33 mouse cellular contexts compared by ENCODE assay signal in the genomic region with DNA sequence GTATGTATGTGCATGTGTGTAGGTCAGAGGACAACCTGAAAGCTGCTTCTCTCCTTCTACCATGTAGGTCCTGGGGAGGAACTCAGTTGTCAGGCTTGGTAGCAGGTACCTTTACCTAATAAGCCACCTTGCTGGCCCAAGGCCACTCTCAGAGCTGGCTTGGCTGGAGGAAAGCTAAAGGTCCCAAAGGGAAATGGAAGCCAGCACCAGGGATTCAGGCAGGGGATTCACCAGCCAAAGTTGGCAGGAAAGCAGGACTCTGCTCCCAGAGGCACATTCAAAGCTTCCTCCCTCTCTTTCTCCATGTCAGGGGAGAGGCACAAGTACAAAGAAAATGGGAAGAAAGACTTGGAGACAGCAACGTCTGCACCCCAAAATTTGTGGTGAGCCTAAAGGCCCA. TPM values are rescaled to one million over a fixed set of nuclear protein-coding genes. Genes with fewer than 3 reads are reported as not detected.
DNase-seq lines count a peak whose midpoint lies in the region; ATAC-seq and TF ChIP-seq lines count a peak whose summit lies in the region.
"Had no signal": no experiment of that assay in that cellular context is flagged by ENCODE, and none has a peak within 500 bp of the region (broad histone marks: within the 10 kb centered on the region; RNA-seq: fewer than 3 reads in every experiment).

No protein-coding gene starts in this region.

- no peak overlapping the region for H3K9ac ChIP-seq in liver, embryonic 15.5 days
- H3K9ac ChIP-seq: heart, embryonic 15.5 days; hindbrain, embryonic 12.5 days; intestine, embryonic 15.5 days; limb, embryonic 12.5 days; midbrain, embryonic 12.5 days had no signal

- no peak for TF ChIP-seq CTCF in bone marrow macrophage, adult 2 months (IDR thresholded peaks at IDR 0.05; ENCODE audit: low read depth, low read length)

- H3K9me3 ChIP-seq in liver, embryonic 15.5 days (replicated peaks): no peaks in the 10 kb centered on the region
- H3K9me3 ChIP-seq: G1E; heart, embryonic 10.5 days; heart, embryonic 15.5 days; hindbrain, embryonic 12.5 days; intestine, embryonic 15.5 days; limb, embryonic 12.5 days; midbrain, embryonic 12.5 days had no signal

- H3K4me1 ChIP-seq in liver, embryonic 15.5 days (replicated peaks): peaks cover 37% of the 10 kb centered on the region
- peaks cover 66% of the 10 kb centered on the region for H3K4me1 ChIP-seq in bone marrow macrophage, adult 2 months (ENCODE audit: control insufficient read depth, insufficient read depth, low read length)

- H3K36me3 ChIP-seq in liver, embryonic 15.5 days (replicated peaks): no peaks in the 10 kb centered on the region
- peaks cover 3% of the 10 kb centered on the region for H3K36me3 ChIP-seq in myocyte (ENCODE audit: control insufficient read depth, insufficient read depth)
- H3K36me3 ChIP-seq: heart, embryonic 15.5 days had no signal

- intact Hi-C loops in heart, postnatal 36 days (cut with DNase I): no loop called here

- 0 out of 2 replicates have a peak overlapping the region, but pooled peaks have one; percentile 29 for H3K27ac ChIP-seq in liver, embryonic 15.5 days (replicated peaks)
- peak overlapping the region; percentile 51 for H3K27ac ChIP-seq in bone marrow macrophage, adult 2 months (ENCODE audit: insufficient read depth, low read depth, low read length)
- H3K27ac ChIP-seq: heart, embryonic 10.5 days; heart, embryonic 15.5 days; hindbrain, postnatal 0 days; limb, embryonic 12.5 days; midbrain, embryonic 12.5 days had no signal

- no peak overlapping the region for H3K4me3 ChIP-seq in liver, embryonic 15.5 days (replicated peaks)
- H3K4me3 ChIP-seq in bone marrow macrophage, adult 2 months (ENCODE audit: insufficient read depth, low read length): no peak overlapping the region
- no peak overlapping the region for H3K4me3 ChIP-seq in myocyte
- H3K4me3 ChIP-seq: erythroblast, embryonic 14.5 days; heart, embryonic 10.5 days; heart, embryonic 15.5 days; hindbrain, embryonic 12.5 days; intestine, embryonic 15.5 days; limb, embryonic 12.5 days; midbrain, embryonic 12.5 days had no signal

- H3ac ChIP-seq in myocyte (ENCODE audit: control insufficient read depth, insufficient read length): no peak overlapping the region

- no peaks in the 10 kb centered on the region for H3K27me3 ChIP-seq in liver, embryonic 15.5 days
- H3K27me3 ChIP-seq in myocyte (ENCODE audit: control insufficient read depth, insufficient read depth, insufficient read length): no peaks in the 10 kb centered on the region
- H3K27me3 ChIP-seq: heart, embryonic 15.5 days; hindbrain, embryonic 12.5 days; intestine, embryonic 15.5 days; limb, embryonic 12.5 days; midbrain, embryonic 12.5 days had no signal

- peaks cover 76% of the 10 kb centered on the region for H3K79me2 ChIP-seq in myocyte (ENCODE audit: control insufficient read depth, insufficient read depth)

- no peak overlapping the region for H3K4me2 ChIP-seq in liver, embryonic 15.5 days
- H3K4me2 ChIP-seq in myocyte (ENCODE audit: low read depth): peak overlapping the region; percentile 71
- H3K4me2 ChIP-seq: heart, embryonic 15.5 days; hindbrain, embryonic 12.5 days; intestine, embryonic 15.5 days; limb, embryonic 12.5 days; midbrain, embryonic 12.5 days had no signal

- WGBS in liver, embryonic 15.5 days (ENCODE audit: insufficient replicate concordance): 32% methylated on average over 1 of the region's 1 CpGs

- no peak for ATAC-seq in liver, embryonic 15.5 days (ENCODE audit: insufficient read depth)
- no peak for ATAC-seq in frontal cortex, adult (ENCODE audit: low TSS enrichment)
- ATAC-seq: forebrain, embryonic 16.5 days; hindbrain, postnatal 0 days; intestine, embryonic 15.5 days had no signal

- DNase-seq in heart, adult 11 months: peak; percentile 93
- no peak for DNase-seq in heart, postnatal 36 days
- DNase-seq in liver: no peak
- no peak for DNase-seq in c-Kit-positive CD71-positive TER-119-positive erythroid progenitor cells, embryonic 14.5 days (ENCODE audit: low spot score)
- DNase-seq: adrenal gland, postnatal 14 days; cerebellum, adult 2 months; cerebellum, postnatal 14 days; gastrocnemius, postnatal 14 days; kidney, adult 2 months; kidney, postnatal 36 days; lung, adult 18-20 months; lung, postnatal 10 days; right cerebral cortex, postnatal 4 days; thymus, postnatal 14 days had no signal

- TF ChIP-seq POLR2A in bone marrow macrophage, adult 2 months (IDR thresholded peaks at IDR 0.05; ENCODE audit: borderline replicate concordance, low read depth, low read length): no peak
- no peak for TF ChIP-seq POLR2A in myocyte (IDR thresholded peaks at IDR 0.05; ENCODE audit: insufficient read length, low read depth)

TF ChIP-seq in myocyte, 11 proteins besides CTCF, POLR2A, EP300 and RAD21:
- TF ChIP-seq REST (IDR thresholded peaks at IDR 0.05; ENCODE audit: insufficient read depth, insufficient read length) (no peak), USF1 (IDR thresholded peaks at IDR 0.05; ENCODE audit: low read depth) (no peak), POLR2AphosphoS2 (IDR thresholded peaks at IDR 0.05; ENCODE audit: insufficient read length, low read depth) (no peak), SRF (IDR thresholded peaks at IDR 0.05; ENCODE audit: control insufficient read depth, insufficient read length, low read depth) (no peak), E2F4 (IDR thresholded peaks at IDR 0.05; ENCODE audit: insufficient read depth) (no peak), CEBPB (IDR thresholded peaks at IDR 0.05; ENCODE audit: insufficient read depth, poor library complexity, severe bottlenecking) (no peak), MYOD1 (IDR thresholded peaks at IDR 0.05; ENCODE audit: control insufficient read depth in 1 of 3, insufficient read length in 2 of 3, low read depth in 2 of 3) (no peak), MYOG (IDR thresholded peaks at IDR 0.05; ENCODE audit: control insufficient read depth in 1 of 3, insufficient read depth in 1 of 3, insufficient read length in 2 of 3, low read depth in 2 of 3) (no peak), TCF3 (IDR thresholded peaks at IDR 0.05; ENCODE audit: insufficient read length, low read depth) (no peak), MAX (IDR thresholded peaks at IDR 0.05; ENCODE audit: low read depth) (no peak)
TF ChIP-seq in myocyte: peak in this region for 0.

RNA-seq across cellular contexts. Expression of gene Nmt1, which starts 23.1 kb away (rescaled TPM):
- total RNA-seq in heart, postnatal 36 days (2021): 10 to 100 TPM; 65.2 to 68.7 TPM
- 32.4 and 36.7 TPM in 2 replicates for polyA plus RNA-seq in liver, embryonic 15.5 days (2015; fragmentation: Nextera tagmentation; extraction: Ambion mirVana)
- 69.2 and 82.6 TPM in 2 replicates for polyA plus RNA-seq in bone marrow macrophage, adult 2 months (2012; ENCODE audit: insufficient read depth, insufficient read length, missing spikeins)
- 77.1 TPM for polyA plus RNA-seq in myocyte (2012; fragmentation: generic; extraction: Trizol)

RNA-seq across cellular contexts. Expression of gene Dcakd, which starts 23.3 kb away (rescaled TPM):
- 10 to 100 TPM; 70.4 to 81.3 TPM for total RNA-seq in heart, postnatal 36 days (2021)
- 28.7 and 30.0 TPM in 2 replicates for polyA plus RNA-seq in liver, embryonic 15.5 days (2015; fragmentation: Nextera tagmentation; extraction: Ambion mirVana)
- 40.9 and 43.2 TPM in 2 replicates for polyA plus RNA-seq in bone marrow macrophage, adult 2 months (2012; ENCODE audit: insufficient read depth, insufficient read length, missing spikeins)
- 199 TPM for polyA plus RNA-seq in myocyte (2012; fragmentation: generic; extraction: Trizol)

RNA-seq across cellular contexts. Expression of gene C1ql1, which starts 58.4 kb away (rescaled TPM):
- total RNA-seq in heart, postnatal 36 days (2021): not detected
- polyA plus RNA-seq in liver, embryonic 15.5 days (2015; fragmentation: Nextera tagmentation; extraction: Ambion mirVana): 0.08 TPM in 2 replicates
- polyA plus RNA-seq in bone marrow macrophage, adult 2 months (2012; ENCODE audit: insufficient read depth, insufficient read length, missing spikeins): not detected in 2 replicates
- 0.74 TPM for polyA plus RNA-seq in myocyte (2012; fragmentation: generic; extraction: Trizol)
- total RNA-seq: G1E; granulocyte monocyte progenitor cell, adult 5-6 weeks; heart, postnatal 25 days; megakaryocyte progenitor cell, adult 5-6 weeks; monocyte, adult 5-6 weeks had no signal
- polyA plus RNA-seq: erythroblast, embryonic 14.5 days; G1E; spleen, adult 2 months had no signal
